Mouse (Mus musculus) ES-CJ7 (cell line): ENCODE measurements at regions not wholly inside any gene's neighbourhood (a gene's known extent, or its start where the extent isn't known, plus 50 kb on each side); places are given as distances from the start of the nearest gene placed in this dataset.
"Not testable (repeated sequence)": the region's sequence is repeated elsewhere in the genome, so short reads cannot be mapped to it uniquely, and the experiment has no call there.

ENCODE experiments used
- DNase-seq: peaks from one replicate; pipeline ENCODE4 v3.0.0; 2011; ENCODE audit warnings: low read depth, low spot score

DNA sequence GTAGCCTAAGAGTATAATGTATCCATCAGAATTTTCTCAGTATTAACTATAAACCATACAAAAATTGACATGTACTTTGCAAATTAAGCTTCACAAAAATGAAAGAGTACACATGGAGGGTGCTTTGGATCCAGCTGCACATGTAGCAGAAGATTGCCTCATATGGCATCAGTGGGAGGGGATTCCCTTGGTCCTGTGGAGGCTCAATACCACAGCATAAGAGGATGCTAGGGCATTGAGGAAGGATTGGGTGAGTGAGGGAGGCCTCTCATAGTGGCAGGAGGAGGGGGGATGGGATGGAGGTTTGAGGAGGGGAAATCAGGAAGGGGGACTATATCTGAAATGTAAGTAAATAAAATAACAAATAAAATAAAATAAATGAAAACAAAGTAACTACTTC lies 301.7 kb upstream of the Cntn5 start:
- no peak for DNase-seq

DNA sequence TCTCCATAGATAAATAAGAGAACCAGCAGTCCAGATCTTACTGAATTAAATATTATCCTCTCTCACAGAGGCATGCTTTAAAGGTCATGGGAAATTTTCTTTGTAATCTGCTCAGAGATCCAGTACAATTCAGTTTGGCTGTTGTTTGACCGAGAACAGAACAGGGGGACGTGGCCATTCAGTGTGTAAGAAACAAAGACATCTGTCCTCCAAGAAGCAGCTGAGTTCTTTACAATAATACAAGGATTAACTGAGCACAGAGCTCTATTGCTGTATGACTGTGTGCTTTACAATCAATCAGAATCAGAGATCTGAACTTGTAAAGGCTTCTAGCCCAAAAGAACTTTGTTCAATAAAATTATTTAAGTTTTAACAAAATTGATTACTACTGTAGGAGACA lies 287.6 kb upstream of the Cntn5 start:
- no peak for DNase-seq

GRCm38 (mm10) chr9:11145799-11146198 lies 241.2 kb upstream of the Cntn5 start:
- DNase-seq, result no peak

DNA sequence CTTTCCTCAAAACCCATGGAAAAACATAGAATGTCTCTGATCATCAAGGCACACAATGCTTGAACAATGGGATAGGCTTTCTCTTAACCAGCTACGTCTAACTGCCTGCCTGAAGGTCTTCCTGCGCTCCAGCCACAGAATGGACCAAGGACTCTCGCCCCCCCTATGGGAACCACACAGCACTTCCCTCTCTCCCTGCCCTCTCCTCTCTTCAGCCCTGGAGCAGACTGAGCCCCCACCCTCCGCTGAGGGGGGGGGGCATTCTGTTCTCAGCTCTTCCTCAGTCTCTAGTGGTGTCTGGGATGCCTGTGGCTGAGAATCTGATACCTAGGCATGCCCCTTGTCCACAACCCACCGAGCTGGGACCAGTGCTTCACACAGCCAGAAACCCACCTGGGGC lies 222.3 kb upstream of the Cntn5 start:
- no peak for DNase-seq

DNA sequence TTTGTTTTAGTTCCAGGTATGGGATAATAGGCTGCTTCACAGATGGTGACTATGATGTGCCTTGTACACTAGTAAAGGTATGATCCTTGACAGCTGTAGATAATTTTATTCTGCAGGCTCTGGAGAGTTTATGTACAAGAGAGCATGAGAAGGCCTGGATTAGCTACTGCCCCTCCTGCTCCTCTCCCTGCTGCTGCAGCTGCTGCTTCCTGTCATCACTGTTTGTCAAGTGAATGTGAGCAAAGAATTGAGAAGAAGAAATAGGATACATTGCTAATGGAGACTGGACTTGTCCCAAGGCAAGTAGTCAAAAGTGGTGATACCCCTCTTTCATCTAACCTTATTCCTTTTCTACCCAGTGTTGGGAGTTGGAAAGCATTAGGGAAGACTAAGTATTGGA lies 214.6 kb upstream of the Cntn5 start:
- DNase-seq, result no peak

- DNase-seq, result peak; percentile 70
Measured at GRCm38 (mm10) chr9:11107828-11108227, 203.3 kb upstream of the Cntn5 start.

DNA sequence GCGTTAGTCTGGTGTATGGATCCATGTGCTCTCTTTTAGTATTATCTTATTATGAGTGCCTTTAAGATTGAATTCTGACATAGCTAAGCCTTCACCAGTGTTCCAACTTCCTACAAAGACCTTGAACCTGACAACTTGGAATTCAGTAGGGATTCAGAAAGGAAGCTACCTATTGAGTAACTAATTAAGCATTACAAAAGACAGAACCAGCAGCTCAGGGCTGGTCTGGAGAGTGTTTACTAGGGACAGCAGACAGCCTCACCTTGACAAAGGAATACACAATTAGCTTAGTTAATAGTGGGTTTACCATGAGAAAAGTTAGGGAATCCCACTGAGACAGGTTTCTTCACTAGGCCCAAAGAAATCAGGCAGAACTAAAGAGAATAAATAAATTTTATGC lies 202.6 kb upstream of the Cntn5 start:
- peak; percentile 96 for DNase-seq

DNA sequence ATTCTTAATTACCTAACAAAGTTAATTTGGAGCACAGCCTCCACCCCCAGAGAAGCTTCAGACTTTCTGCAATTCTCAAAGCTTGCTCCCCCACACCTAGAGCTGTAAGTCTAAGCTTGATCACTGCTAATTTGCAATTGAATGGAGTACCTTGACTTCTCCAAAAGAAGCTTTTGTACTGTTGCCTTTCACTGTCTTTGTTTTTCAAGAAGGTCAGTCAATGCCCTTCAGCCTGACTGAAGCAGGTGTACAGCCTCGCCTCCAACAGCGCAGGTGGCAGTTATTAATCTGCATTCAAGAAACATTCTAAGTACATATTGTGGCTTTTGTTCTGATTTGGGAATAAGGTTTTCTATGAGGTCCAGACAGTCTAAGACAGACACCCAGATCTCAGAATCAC lies 201.7 kb upstream of the Cntn5 start:
- DNase-seq, result peak; percentile 96

DNA sequence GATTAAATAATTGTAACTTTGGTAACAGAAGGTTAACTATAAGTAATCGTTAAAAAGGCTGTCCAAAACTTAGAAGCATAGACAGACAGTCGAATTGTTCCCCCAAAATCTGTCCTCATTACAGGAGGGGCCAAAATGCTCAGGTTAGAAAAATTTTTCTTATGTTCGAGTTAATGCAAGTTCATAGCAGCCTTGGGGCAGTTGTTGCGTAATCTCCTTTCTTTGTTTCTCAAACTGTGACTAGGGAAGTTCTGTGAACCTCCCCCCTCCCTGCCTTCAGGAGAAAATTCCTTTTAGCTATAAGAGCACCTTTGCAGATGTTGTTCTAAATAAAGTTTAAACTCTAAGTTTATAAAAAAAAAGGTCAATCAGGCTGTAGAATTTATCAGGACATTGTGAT lies 198.9 kb upstream of the Cntn5 start:
- no peak for DNase-seq

- no peak for DNase-seq
Measured at GRCm38 (mm10) chr9:11092874-11093273, 188.3 kb upstream of the Cntn5 start.

DNA sequence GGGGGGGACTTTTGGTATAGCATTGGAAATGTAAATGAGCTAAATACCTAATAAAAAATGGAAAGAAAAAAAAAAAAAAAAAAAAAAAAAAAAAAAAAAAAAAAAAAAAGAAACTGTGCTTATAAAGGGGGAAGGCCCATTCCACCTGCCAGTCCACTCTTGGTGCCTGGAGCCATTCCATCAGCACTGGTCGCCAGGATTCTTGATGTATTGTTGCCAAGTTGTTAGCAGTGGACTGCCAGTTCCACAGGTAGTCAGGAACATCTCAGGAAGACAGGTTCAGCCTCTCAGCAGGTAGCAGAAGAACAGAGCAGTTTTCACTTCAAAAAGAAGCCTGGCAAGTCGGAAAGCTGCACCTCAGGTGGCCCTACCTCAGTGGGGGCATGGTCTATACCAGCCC lies 162.6 kb upstream of the Cntn5 start:
- not testable (repeated sequence) for DNase-seq

GRCm38 (mm10) chr9:11062856-11063255 lies 158.3 kb upstream of the Cntn5 start:
- DNase-seq, result no peak
